Comparison of ENCODE assay signal across 10 mouse cellular contexts in genomic region chr11:8860878-8861277, GRCm38 (mm10).
DNase-seq lines count a peak whose midpoint lies in the region; ATAC-seq and TF ChIP-seq lines count a peak whose summit lies in the region.
"Had no signal": no experiment of that assay in that cellular context is flagged by ENCODE, and none has a peak within 500 bp of the region (broad histone marks: within the 10 kb centered on the region; RNA-seq: fewer than 3 reads in every experiment).

No protein-coding gene starts in this region.

- in situ Hi-C loops in Patski (cut with MboI; ENCODE audit: low pct_unique_long_range_greater_than_20kb) = no loop called here

- peak; percentile 62 for TF ChIP-seq CTCF in layer of hippocampus, adult 2 months (conservative IDR thresholded peaks at IDR 0.05)
- peak; percentile 62 for TF ChIP-seq CTCF in Patski (IDR thresholded peaks at IDR 0.05)

- no peak overlapping the region for H3K27ac ChIP-seq in layer of hippocampus, adult 2 months
- H3K27ac ChIP-seq: embryonic facial prominence, embryonic 15.5 days had no signal

- POLR2A ChIA-PET in Patski (lab: Charles Lee) = no interaction called here

- DNase-seq in adrenal gland, adult (ENCODE audit: inconsistent age in 2 of 2, low spot score in 1 of 2) = peak; percentile 20 to 64
- DNase-seq in adrenal gland, adult 8-10 months = no peak
- peak in 1 of 2 experiments; percentile 26 for DNase-seq in layer of hippocampus, adult 2 months (ENCODE audit: low spot score in 2 of 2)
- DNase-seq in layer of hippocampus, adult 11-12 months (ENCODE audit: low spot score) = no peak
- DNase-seq in Patski (ENCODE audit: low read depth, low spot score) = no peak
- peak; percentile 16 for DNase-seq in kidney, postnatal 14 days
- no peak for DNase-seq in layer of hippocampus, adult 9-10 months (ENCODE audit: low spot score)
- DNase-seq in layer of hippocampus, adult 9-11 months = no peak

- H3K4me3 ChIP-seq in layer of hippocampus, adult 2 months = no peak overlapping the region
- H3K4me3 ChIP-seq: embryonic facial prominence, embryonic 15.5 days had no signal

- CTCF ChIA-PET in Patski (lab: Charles Lee) = interaction anchor here (0.9 to 4.2 kb wide), 3 partner anchors 326 to 455 kb away, joined by 3 to 25 read pairs (median 6); no protein-coding TSS in a partner anchor

- ATAC-seq in Patski = no peak
- ATAC-seq: hindbrain, embryonic 16.5 days had no signal

- H3K27me3 ChIP-seq in Patski = no peaks in the 10 kb centered on the region
- H3K27me3 ChIP-seq: embryonic facial prominence, embryonic 15.5 days had no signal

Comparison
In these comparisons a context has a peak if more than half of its experiments do, and no peak if none do; other contexts are left out.
1. DNase-seq: peak in adrenal gland, adult (2 of 2) and kidney, postnatal 14 days (single experiment); none in adrenal gland, adult 8-10 months (single experiment), layer of hippocampus, adult 11-12 months (single experiment), Patski (single experiment), layer of hippocampus, adult 9-10 months (single experiment) and layer of hippocampus, adult 9-11 months (single experiment).